Mouse (Mus musculus): ENCODE results near the gene Saysd1. TPM values are rescaled to one million over a fixed set of nuclear protein-coding genes. Genes with fewer than 3 reads are reported as not detected.

Gene Saysd1
- polyA plus RNA-seq, 1 experiment from 2014 or later, result 13.4 TPM

- H3K27me3 ChIP-seq, result no peaks in the 10 kb centered on the region
- H3K9ac ChIP-seq, result no peak overlapping the region
- H3K36me3 ChIP-seq, result no peaks in the 10 kb centered on the region
- ATAC-seq (ENCODE audit: insufficient number of reproducible peaks, low FRiP score, low TSS enrichment, low read depth), result no peak
- 79% methylated on average over 15 of the region's 15 CpGs for WGBS
- no peaks in the 10 kb centered on the region for H3K4me1 ChIP-seq
- no peak overlapping the region for H3K4me3 ChIP-seq
- H3K9me3 ChIP-seq, result no peaks in the 10 kb centered on the region
- H3K4me2 ChIP-seq, result no peak overlapping the region
- H3K27ac ChIP-seq, result no peak overlapping the region
Observed at GRCm38 (mm10) chr14:20127406-20128087, 10.8 kb downstream of the Saysd1 start.

- Histone ChIP-seq H3K27ac (no peak overlapping the region), H3K9ac (no peak overlapping the region), H3K4me3 (no peak overlapping the region), H3K4me1 (peaks cover 7% of the 10 kb centered on the region), H3K36me3 (no peaks in the 10 kb centered on the region), H3K9me3 (no peaks in the 10 kb centered on the region), H3K4me2 (no peak overlapping the region), H3K27me3 (no peaks in the 10 kb centered on the region)
- ATAC-seq (ENCODE audit: insufficient number of reproducible peaks, low FRiP score, low TSS enrichment, low read depth), result no peak
- 32% methylated on average over 5 of the region's 5 CpGs for WGBS
Observed at GRCm38 (mm10) chr14:20120868-20121267, 17.5 kb downstream of the Saysd1 start.

- no peak overlapping the region for H3K4me3 ChIP-seq
- 93% methylated on average over 11 of the region's 11 CpGs for whole genome bisulfite sequencing
- no peaks in the 10 kb centered on the region for H3K27me3 ChIP-seq
- H3K4me2 ChIP-seq, result no peak overlapping the region
- no peak overlapping the region for H3K9ac ChIP-seq
- no peak for ATAC-seq (ENCODE audit: insufficient number of reproducible peaks, low FRiP score, low TSS enrichment, low read depth)
- H3K9me3 ChIP-seq, result no peaks in the 10 kb centered on the region
- H3K36me3 ChIP-seq, result no peaks in the 10 kb centered on the region
- H3K27ac ChIP-seq, result no peak overlapping the region
- H3K4me1 ChIP-seq, result peaks cover 8% of the 10 kb centered on the region
Observed at GRCm38 (mm10) chr14:20120012-20120411, 18.3 kb downstream of the Saysd1 start.

GRCm38 (mm10) chr14:20116149-20116605 lies 22.2 kb downstream of the Saysd1 start:
- no peaks in the 10 kb centered on the region for H3K9me3 ChIP-seq
- no peak overlapping the region for H3K4me2 ChIP-seq
- no peak overlapping the region for H3K9ac ChIP-seq
- no peak overlapping the region for H3K27ac ChIP-seq
- H3K27me3 ChIP-seq, result no peaks in the 10 kb centered on the region
- peaks cover 8% of the 10 kb centered on the region for H3K4me1 ChIP-seq
- WGBS, result 27% methylated on average over 9 of the region's 9 CpGs
- ATAC-seq (ENCODE audit: insufficient number of reproducible peaks, low FRiP score, low TSS enrichment, low read depth), result no peak
- H3K4me3 ChIP-seq, result no peak overlapping the region
- no peaks in the 10 kb centered on the region for H3K36me3 ChIP-seq

GRCm38 (mm10) chr14:20114951-20115350 lies 23.4 kb downstream of the Saysd1 start:
- Histone ChIP-seq H3K4me1 (peaks cover 8% of the 10 kb centered on the region), H3K9me3 (no peaks in the 10 kb centered on the region), H3K4me2 (no peak overlapping the region), H3K36me3 (no peaks in the 10 kb centered on the region), H3K27ac (no peak overlapping the region), H3K4me3 (no peak overlapping the region), H3K27me3 (no peaks in the 10 kb centered on the region), H3K9ac (no peak overlapping the region)
- ATAC-seq (ENCODE audit: insufficient number of reproducible peaks, low FRiP score, low TSS enrichment, low read depth), result no peak
- 92% methylated on average over 6 of the region's 6 CpGs for WGBS

- ATAC-seq (ENCODE audit: insufficient number of reproducible peaks, low FRiP score, low TSS enrichment, low read depth), result peak; percentile 45; the same call in 1 of the 2 replicates
- Histone ChIP-seq H3K27me3 (no peaks in the 10 kb centered on the region), H3K9me3 (no peaks in the 10 kb centered on the region), H3K36me3 (no peaks in the 10 kb centered on the region), H3K4me2 (no peak overlapping the region), H3K9ac (no peak overlapping the region), H3K4me1 (peaks cover 8% of the 10 kb centered on the region), H3K4me3 (no peak overlapping the region), H3K27ac (no peak overlapping the region)
- 5% methylated on average over 6 of the region's 6 CpGs for WGBS
Observed at GRCm38 (mm10) chr14:20113964-20114363, 24.4 kb downstream of the Saysd1 start.

GRCm38 (mm10) chr14:20113189-20113961 lies 25.0 kb downstream of the Saysd1 start:
- ATAC-seq (ENCODE audit: insufficient number of reproducible peaks, low FRiP score, low TSS enrichment, low read depth), result no peak
- no peak overlapping the region for H3K4me3 ChIP-seq
- H3K27me3 ChIP-seq, result no peaks in the 10 kb centered on the region
- no peaks in the 10 kb centered on the region for H3K9me3 ChIP-seq
- H3K9ac ChIP-seq, result no peak overlapping the region
- no peak overlapping the region for H3K27ac ChIP-seq
- peaks cover 8% of the 10 kb centered on the region for H3K4me1 ChIP-seq
- no peaks in the 10 kb centered on the region for H3K36me3 ChIP-seq
- WGBS, result 55% methylated on average over 7 of the region's 7 CpGs
- no peak overlapping the region for H3K4me2 ChIP-seq

GRCm38 (mm10) chr14:20112218-20112617 lies 26.1 kb downstream of the Saysd1 start:
- 67% methylated on average over 3 of the region's 3 CpGs for WGBS
- H3K36me3 ChIP-seq, result no peaks in the 10 kb centered on the region
- H3K4me3 ChIP-seq, result no peak overlapping the region
- H3K9me3 ChIP-seq, result no peaks in the 10 kb centered on the region
- H3K27ac ChIP-seq, result no peak overlapping the region
- peaks cover 8% of the 10 kb centered on the region for H3K4me1 ChIP-seq
- no peak overlapping the region for H3K4me2 ChIP-seq
- no peaks in the 10 kb centered on the region for H3K27me3 ChIP-seq
- H3K9ac ChIP-seq, result no peak overlapping the region
- ATAC-seq (ENCODE audit: insufficient number of reproducible peaks, low FRiP score, low TSS enrichment, low read depth), result no peak

- Histone ChIP-seq H3K36me3 (no peaks in the 10 kb centered on the region), H3K9me3 (no peaks in the 10 kb centered on the region), H3K27ac (no peak overlapping the region), H3K4me2 (no peak overlapping the region), H3K9ac (no peak overlapping the region), H3K27me3 (no peaks in the 10 kb centered on the region), H3K4me3 (no peak overlapping the region), H3K4me1 (0 out of 2 replicates have a peak, but pooled peaks cover 2% of the 10 kb centered on the region)
- no peak for ATAC-seq (ENCODE audit: insufficient number of reproducible peaks, low FRiP score, low TSS enrichment, low read depth)
- 63% methylated on average over 1 of the region's 1 CpGs for WGBS
Observed at GRCm38 (mm10) chr14:20110945-20111344, 27.4 kb downstream of the Saysd1 start.

- no peak for ATAC-seq (ENCODE audit: insufficient number of reproducible peaks, low FRiP score, low TSS enrichment, low read depth)
- Histone ChIP-seq H3K9ac (no peak overlapping the region), H3K27me3 (no peaks in the 10 kb centered on the region), H3K27ac (no peak overlapping the region), H3K9me3 (no peaks in the 10 kb centered on the region), H3K4me2 (no peak overlapping the region), H3K4me1 (no peaks in the 10 kb centered on the region), H3K36me3 (no peaks in the 10 kb centered on the region), H3K4me3 (no peak overlapping the region)
- whole genome bisulfite sequencing, result 76% methylated on average over 6 of the region's 6 CpGs
Observed at GRCm38 (mm10) chr14:20106271-20106670, 32.1 kb downstream of the Saysd1 start.

- WGBS, result 47% methylated on average over 4 of the region's 4 CpGs
- Histone ChIP-seq H3K9ac (no peak overlapping the region), H3K4me3 (no peak overlapping the region), H3K4me2 (no peak overlapping the region), H3K4me1 (no peaks in the 10 kb centered on the region), H3K36me3 (no peaks in the 10 kb centered on the region), H3K9me3 (no peaks in the 10 kb centered on the region), H3K27me3 (no peaks in the 10 kb centered on the region), H3K27ac (no peak overlapping the region)
- no peak for ATAC-seq (ENCODE audit: insufficient number of reproducible peaks, low FRiP score, low TSS enrichment, low read depth)
Observed at GRCm38 (mm10) chr14:20103207-20103606, 35.1 kb downstream of the Saysd1 start.

GRCm38 (mm10) chr14:20098061-20098460 lies 40.3 kb downstream of the Saysd1 start:
- no peak overlapping the region for H3K27ac ChIP-seq
- ATAC-seq (ENCODE audit: insufficient number of reproducible peaks, low FRiP score, low TSS enrichment, low read depth), result no peak
- H3K36me3 ChIP-seq, result no peaks in the 10 kb centered on the region
- H3K9ac ChIP-seq, result no peak overlapping the region
- no peaks in the 10 kb centered on the region for H3K4me1 ChIP-seq
- no peak overlapping the region for H3K4me3 ChIP-seq
- no peak overlapping the region for H3K4me2 ChIP-seq
- 27% methylated on average over 5 of the region's 5 CpGs for WGBS
- no peaks in the 10 kb centered on the region for H3K9me3 ChIP-seq
- no peaks in the 10 kb centered on the region for H3K27me3 ChIP-seq
